Mouse (Mus musculus) macrophage (primary cell): ENCODE measurements around the gene Gm17509. TPM values are rescaled to one million over a fixed set of nuclear protein-coding genes. Genes with fewer than 3 reads are reported as not detected.

Experiments used
- H3K27ac ChIP-seq: fragments of 350-480 bp; formaldehyde crosslinking; 2 replicates; pipeline ENCODE4 v1.9.0; 2021
- H3K36me3 ChIP-seq: fragments of 350-480 bp; formaldehyde crosslinking; 2 replicates; pipeline ENCODE4 v1.9.0; 2021; ENCODE audit errors: inconsistent target
- H3K4me3 ChIP-seq: fragments of 350-480 bp; formaldehyde crosslinking; 2 replicates; pipeline ENCODE4 v1.9.0; 2021; ENCODE audit errors: inconsistent target
- H3K79me2 ChIP-seq: fragments of 350-480 bp; formaldehyde crosslinking; 2 replicates; pipeline ENCODE4 v1.9.0; 2021; ENCODE audit errors: inconsistent target
- WGBS: methylation state at CpG from one replicate; pipeline ENCODE4 v1.1.7; 2026; ENCODE audit warnings: inconsistent platforms; ENCODE audit not compliant: missing documents; 5-methylcytosine and 5-hydroxymethylcytosine counted together
- polyA plus RNA-seq: library from polyadenylated mRNA; stranded (reverse); fragments of 250-400 nt; gene quantifications from 3 replicates; pipeline ENCODE4 v1.2.4, GENCODE M21; 2018; ENCODE audit warnings: inconsistent platforms

Gm17509 gene
- polyA plus RNA-seq, 1 experiment from 2014 or later: 0.09 TPM

- WGBS: 49% methylated on average over 16 of the region's 16 CpGs
- H3K36me3 ChIP-seq: no peaks in the 10 kb centered on the region
- peak overlapping the region; percentile 80; the same call in 1 of the 2 replicates for H3K4me3 ChIP-seq
- peaks cover 24% of the 10 kb centered on the region for H3K79me2 ChIP-seq
- H3K27ac ChIP-seq: no peak overlapping the region
Observed at GRCm38 (mm10) chr13:117219871-117220500, 889 bp downstream of the Gm17509 start.

GRCm38 (mm10) chr13:117218092-117218491 is 2.8 kb downstream of the Gm17509 start:
- 93% methylated on average over 2 of the region's 2 CpGs for WGBS
- H3K27ac ChIP-seq: no peak overlapping the region

GRCm38 (mm10) chr13:117217621-117218020 is 3.3 kb downstream of the Gm17509 start:
- WGBS: 38% methylated on average over 10 of the region's 11 CpGs
- H3K27ac ChIP-seq: no peak overlapping the region
- peaks cover 8% of the 10 kb centered on the region for H3K79me2 ChIP-seq
- H3K4me3 ChIP-seq: no peak overlapping the region
- no peaks in the 10 kb centered on the region for H3K36me3 ChIP-seq

More at GRCm38 (mm10) chr13:117218092-117218491, 2.8 kb downstream of the Gm17509 start:
- Histone ChIP-seq H3K79me2 (peaks cover 8% of the 10 kb centered on the region), H3K4me3 (no peak overlapping the region), H3K36me3 (no peaks in the 10 kb centered on the region)

- Histone ChIP-seq H3K27ac (no peak overlapping the region), H3K36me3 (no peaks in the 10 kb centered on the region), H3K79me2 (peaks cover 8% of the 10 kb centered on the region), H3K4me3 (no peak overlapping the region)
- WGBS: 47% methylated on average over 9 of the region's 9 CpGs
Observed at GRCm38 (mm10) chr13:117216752-117217363, 4.0 kb downstream of the Gm17509 start.

GRCm38 (mm10) chr13:117216126-117216525 is 4.7 kb downstream of the Gm17509 start:
- 84% methylated on average over 10 of the region's 10 CpGs for WGBS
- peaks cover 2% of the 10 kb centered on the region for H3K79me2 ChIP-seq
- H3K27ac ChIP-seq: no peak overlapping the region
- H3K4me3 ChIP-seq: no peak overlapping the region
- H3K36me3 ChIP-seq: no peaks in the 10 kb centered on the region

GRCm38 (mm10) chr13:117215481-117215880 is 5.4 kb downstream of the Gm17509 start:
- Histone ChIP-seq H3K4me3 (no peak overlapping the region), H3K79me2 (no peaks in the 10 kb centered on the region), H3K36me3 (no peaks in the 10 kb centered on the region), H3K27ac (no peak overlapping the region)
- 78% methylated on average over 10 of the region's 10 CpGs for WGBS

- H3K79me2 ChIP-seq: no peaks in the 10 kb centered on the region
- no peaks in the 10 kb centered on the region for H3K36me3 ChIP-seq
- no peak overlapping the region for H3K4me3 ChIP-seq
- WGBS: 0% methylated on average over 11 of the region's 11 CpGs
- H3K27ac ChIP-seq: peak overlapping the region; percentile 88
Observed at GRCm38 (mm10) chr13:117211386-117211875, 9.4 kb downstream of the Gm17509 start.

- 82% methylated on average over 6 of the region's 6 CpGs for WGBS
- Histone ChIP-seq H3K4me3 (no peak within 1 kb of the TSS), H3K79me2 (no peaks in the 10 kb centered on the region), H3K27ac (no peak within 1 kb of the TSS), H3K36me3 (no peaks in the 10 kb centered on the region)
Observed at GRCm38 (mm10) chr13:117208236-117208635, 12.6 kb downstream of the Gm17509 start, which contains the start of gene Emb. Gene Emb (plus strand): TSS chr13:117208536.

GRCm38 (mm10) chr13:117206066-117206465 is 14.8 kb downstream of the Gm17509 start:
- Histone ChIP-seq H3K27ac (no peak overlapping the region), H3K4me3 (no peak overlapping the region), H3K36me3 (no peaks in the 10 kb centered on the region), H3K79me2 (no peaks in the 10 kb centered on the region)
- 95% methylated on average over 8 of the region's 8 CpGs for WGBS

- Histone ChIP-seq H3K27ac (no peak overlapping the region), H3K79me2 (no peaks in the 10 kb centered on the region), H3K4me3 (no peak overlapping the region), H3K36me3 (no peaks in the 10 kb centered on the region)
- WGBS: 94% methylated on average over 6 of the region's 7 CpGs
Observed at GRCm38 (mm10) chr13:117204685-117205084, 16.2 kb downstream of the Gm17509 start.

- no peaks in the 10 kb centered on the region for H3K36me3 ChIP-seq
- 44% methylated on average over 15 of the region's 22 CpGs for WGBS
- H3K79me2 ChIP-seq: no peaks in the 10 kb centered on the region
- H3K27ac ChIP-seq: no peak overlapping the region
- H3K4me3 ChIP-seq: no peak overlapping the region
Observed at GRCm38 (mm10) chr13:117202755-117203471, 18.0 kb downstream of the Gm17509 start.

- Histone ChIP-seq H3K4me3 (no peak overlapping the region), H3K79me2 (no peaks in the 10 kb centered on the region), H3K27ac (no peak overlapping the region), H3K36me3 (no peaks in the 10 kb centered on the region)
- 94% methylated on average over 6 of the region's 7 CpGs for WGBS
Observed at GRCm38 (mm10) chr13:117198402-117199083, 22.3 kb downstream of the Gm17509 start.

- Histone ChIP-seq H3K79me2 (no peaks in the 10 kb centered on the region), H3K36me3 (no peaks in the 10 kb centered on the region)
- WGBS: 89% methylated on average over 2 of the region's 2 CpGs
Observed at GRCm38 (mm10) chr13:117197666-117198065, 23.2 kb downstream of the Gm17509 start.

More at GRCm38 (mm10) chr13:117197666-117198065, 23.2 kb downstream of the Gm17509 start:
- H3K27ac ChIP-seq: no peak overlapping the region
- H3K4me3 ChIP-seq: no peak overlapping the region
